Mouse (Mus musculus): ENCODE data around the gene Adam23. TPM values are rescaled to one million over a fixed set of nuclear protein-coding genes. Genes with fewer than 3 reads are reported as not detected.

Adam23 gene
- polyA plus RNA-seq, 2 experiments, result 4.3 to 7.9 TPM

GRCm38 (mm10) chr1:63431166-63431565 lies 14.5 kb upstream of the Adam23 start:
- no peak for DNase-seq (ENCODE audit: low spot score)
- H3K27ac ChIP-seq (replicated peaks; ENCODE audit: low read depth, low read length), result no peak overlapping the region
- no peak for TF ChIP-seq POLR2A (IDR thresholded peaks at IDR 0.05; ENCODE audit: borderline replicate concordance, extremely low read depth, insufficient read depth, insufficient read length)

GRCm38 (mm10) chr1:63431842-63432241 lies 13.8 kb upstream of the Adam23 start:
- ATAC-seq (ENCODE audit: low FRiP score, low read depth) (no peak), DNase-seq (ENCODE audit: low spot score) (no peak)
- no peaks in the 10 kb centered on the region for H3K9me3 ChIP-seq (ENCODE audit: control insufficient read depth, low read length)
- no peak overlapping the region for H3K4me2 ChIP-seq (replicated peaks; ENCODE audit: low read depth, low read length, severe bottlenecking)
- no peak overlapping the region for H3K27ac ChIP-seq (replicated peaks; ENCODE audit: low read depth, low read length)
- H3K27me3 ChIP-seq (ENCODE audit: control insufficient read depth, insufficient read depth, low read length), result no peaks in the 10 kb centered on the region
- 35% methylated on average over 3 of the region's 3 CpGs for WGBS
- no peak for TF ChIP-seq POLR2A (IDR thresholded peaks at IDR 0.05; ENCODE audit: borderline replicate concordance, extremely low read depth, insufficient read depth, insufficient read length)
- H3K9ac ChIP-seq (ENCODE audit: low read depth, low read length, severe bottlenecking), result no peak overlapping the region
- H3K36me3 ChIP-seq (ENCODE audit: control insufficient read depth, insufficient read depth, low read length), result no peaks in the 10 kb centered on the region
- no peak overlapping the region for H3K4me3 ChIP-seq (replicated peaks; ENCODE audit: low read length)
- H3K4me1 ChIP-seq (ENCODE audit: control insufficient read depth, insufficient read depth, low read length), result no peaks in the 10 kb centered on the region

More at GRCm38 (mm10) chr1:63431166-63431565, 14.5 kb upstream of the Adam23 start:
- Histone ChIP-seq H3K4me2 (replicated peaks; ENCODE audit: low read depth, low read length, severe bottlenecking) (no peak overlapping the region), H3K36me3 (ENCODE audit: control insufficient read depth, insufficient read depth, low read length) (no peaks in the 10 kb centered on the region), H3K9me3 (ENCODE audit: control insufficient read depth, low read length) (no peaks in the 10 kb centered on the region), H3K4me3 (replicated peaks; ENCODE audit: low read length) (no peak overlapping the region), H3K4me1 (ENCODE audit: control insufficient read depth, insufficient read depth, low read length) (no peaks in the 10 kb centered on the region), H3K9ac (ENCODE audit: low read depth, low read length, severe bottlenecking) (no peak overlapping the region), H3K27me3 (ENCODE audit: control insufficient read depth, insufficient read depth, low read length) (no peaks in the 10 kb centered on the region)
- no peak for ATAC-seq (ENCODE audit: low FRiP score, low read depth)
- WGBS, result 89% methylated on average over 8 of the region's 8 CpGs

- no peaks in the 10 kb centered on the region for H3K27me3 ChIP-seq (ENCODE audit: control insufficient read depth, insufficient read depth, low read length)
- 67% methylated on average over 7 of the region's 7 CpGs for WGBS
- DNase-seq (ENCODE audit: low spot score) (no peak), ATAC-seq (ENCODE audit: low FRiP score, low read depth) (no peak)
- H3K4me1 ChIP-seq (ENCODE audit: control insufficient read depth, insufficient read depth, low read length), result no peaks in the 10 kb centered on the region
- no peak overlapping the region for H3K4me3 ChIP-seq (replicated peaks; ENCODE audit: low read length)
- H3K27ac ChIP-seq (replicated peaks; ENCODE audit: low read depth, low read length), result no peak overlapping the region
- no peaks in the 10 kb centered on the region for H3K36me3 ChIP-seq (ENCODE audit: control insufficient read depth, insufficient read depth, low read length)
- no peak for TF ChIP-seq POLR2A (IDR thresholded peaks at IDR 0.05; ENCODE audit: borderline replicate concordance, extremely low read depth, insufficient read depth, insufficient read length)
- no peak overlapping the region for H3K9ac ChIP-seq (ENCODE audit: low read depth, low read length, severe bottlenecking)
- H3K9me3 ChIP-seq (ENCODE audit: control insufficient read depth, low read length), result no peaks in the 10 kb centered on the region
- H3K4me2 ChIP-seq (replicated peaks; ENCODE audit: low read depth, low read length, severe bottlenecking), result no peak overlapping the region
These were observed 11.6 kb upstream of the Adam23 start for GRCm38 (mm10) chr1:63434052-63434451.

- no peak for DNase-seq (ENCODE audit: low spot score)
- Histone ChIP-seq H3K9me3 (ENCODE audit: control insufficient read depth, low read length) (no peaks in the 10 kb centered on the region), H3K27ac (replicated peaks; ENCODE audit: low read depth, low read length) (no peak overlapping the region), H3K27me3 (ENCODE audit: control insufficient read depth, insufficient read depth, low read length) (no peaks in the 10 kb centered on the region), H3K36me3 (ENCODE audit: control insufficient read depth, insufficient read depth, low read length) (no peaks in the 10 kb centered on the region), H3K4me3 (replicated peaks; ENCODE audit: low read length) (no peak overlapping the region), H3K9ac (ENCODE audit: low read depth, low read length, severe bottlenecking) (no peak overlapping the region), H3K4me2 (replicated peaks; ENCODE audit: low read depth, low read length, severe bottlenecking) (no peak overlapping the region), H3K4me1 (ENCODE audit: control insufficient read depth, insufficient read depth, low read length) (no peaks in the 10 kb centered on the region)
- ATAC-seq (ENCODE audit: low FRiP score, low read depth), result no peak
- TF ChIP-seq POLR2A (IDR thresholded peaks at IDR 0.05; ENCODE audit: borderline replicate concordance, extremely low read depth, insufficient read depth, insufficient read length), result no peak
- 36% methylated on average over 3 of the region's 3 CpGs for WGBS
These were observed 8.2 kb upstream of the Adam23 start for GRCm38 (mm10) chr1:63437529-63437928.

- Histone ChIP-seq H3K4me1 (ENCODE audit: control insufficient read depth, insufficient read depth, low read length) (no peaks in the 10 kb centered on the region), H3K9me3 (ENCODE audit: control insufficient read depth, low read length) (no peaks in the 10 kb centered on the region), H3K27ac (replicated peaks; ENCODE audit: low read depth, low read length) (no peak overlapping the region), H3K4me2 (replicated peaks; ENCODE audit: low read depth, low read length, severe bottlenecking) (no peak overlapping the region), H3K9ac (ENCODE audit: low read depth, low read length, severe bottlenecking) (no peak overlapping the region), H3K27me3 (ENCODE audit: control insufficient read depth, insufficient read depth, low read length) (no peaks in the 10 kb centered on the region; the same call in 1 of the 2 replicates), H3K4me3 (replicated peaks; ENCODE audit: low read length) (no peak overlapping the region), H3K36me3 (ENCODE audit: control insufficient read depth, insufficient read depth, low read length) (no peaks in the 10 kb centered on the region)
- 57% methylated on average over 2 of the region's 2 CpGs for WGBS
- no peak for TF ChIP-seq POLR2A (IDR thresholded peaks at IDR 0.05; ENCODE audit: borderline replicate concordance, extremely low read depth, insufficient read depth, insufficient read length)
- DNase-seq (ENCODE audit: low spot score), result no peak
- no peak for ATAC-seq (ENCODE audit: low FRiP score, low read depth)
These were observed 3.5 kb upstream of the Adam23 start for GRCm38 (mm10) chr1:63442186-63442585.

GRCm38 (mm10) chr1:63442616-63443015 lies 3.1 kb upstream of the Adam23 start:
- ATAC-seq (ENCODE audit: low FRiP score, low read depth), result no peak
- H3K4me2 ChIP-seq (replicated peaks; ENCODE audit: low read depth, low read length, severe bottlenecking), result no peak overlapping the region
- 62% methylated on average over 4 of the region's 4 CpGs for whole genome bisulfite sequencing

More at GRCm38 (mm10) chr1:63442616-63443015, 3.1 kb upstream of the Adam23 start:
- Histone ChIP-seq H3K4me3 (replicated peaks; ENCODE audit: low read length) (no peak overlapping the region), H3K27ac (replicated peaks; ENCODE audit: low read depth, low read length) (no peak overlapping the region), H3K9ac (ENCODE audit: low read depth, low read length, severe bottlenecking) (no peak overlapping the region), H3K9me3 (ENCODE audit: control insufficient read depth, low read length) (no peaks in the 10 kb centered on the region), H3K36me3 (ENCODE audit: control insufficient read depth, insufficient read depth, low read length) (no peaks in the 10 kb centered on the region), H3K4me1 (ENCODE audit: control insufficient read depth, insufficient read depth, low read length) (no peaks in the 10 kb centered on the region), H3K27me3 (ENCODE audit: control insufficient read depth, insufficient read depth, low read length) (no peaks in the 10 kb centered on the region; the same call in 1 of the 2 replicates)
- no peak for TF ChIP-seq POLR2A (IDR thresholded peaks at IDR 0.05; ENCODE audit: borderline replicate concordance, extremely low read depth, insufficient read depth, insufficient read length)
- no peak for DNase-seq (ENCODE audit: low spot score)

Measured in limb, embryonic 14.5 days (tissue).